Mouse (Mus musculus) embryonic fibroblast, embryonic 13.5 days (primary cell): ENCODE results near the gene 5730522E02Rik.

ENCODE experiments used
- CTCF ChIP-seq: IDR thresholded peaks from 2 replicates; pipeline ENCODE4 v1.5.1; 2011; ENCODE audit warnings: mild to moderate bottlenecking, control low read depth, low read length, moderate library complexity, borderline replicate concordance; ENCODE audit not compliant: insufficient read depth
- POLR2A ChIP-seq: IDR thresholded peaks from 2 replicates; pipeline ENCODE4 v1.6.1; 2011; ENCODE audit warnings: low read depth, mild to moderate bottlenecking, control low read depth, low read length, moderate library complexity

DNA sequence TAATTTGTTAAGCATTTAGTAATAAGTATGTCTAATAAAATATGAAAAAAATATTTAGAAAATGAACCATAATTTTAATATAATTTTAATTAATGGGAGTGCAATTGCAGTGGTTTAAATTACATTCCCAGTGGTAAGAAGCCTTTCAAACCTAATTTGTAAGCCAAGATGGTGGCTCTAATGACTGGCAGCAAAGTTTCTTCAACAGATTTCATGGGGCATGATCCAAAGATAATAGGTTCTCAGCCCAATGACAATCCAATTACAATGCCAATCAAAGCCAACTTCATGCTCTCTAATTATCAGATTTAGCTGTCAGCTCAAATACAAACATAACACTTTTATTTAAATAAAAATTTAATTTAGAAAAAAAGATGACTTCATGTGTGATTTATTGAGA, 337.6 kb downstream of the 5730522E02Rik start:
- TF ChIP-seq CTCF (no peak), POLR2A (no peak)
